Mouse (Mus musculus) C2C12 (cell line): ENCODE results near the gene Gm45799. TPM values are rescaled to one million over a fixed set of nuclear protein-coding genes. Genes with fewer than 3 reads are reported as not detected.

Source experiments
- H3K27me3 ChIP-seq: one replicate; pipeline ENCODE4 v1.6.1; 2011; ENCODE audit not compliant: control insufficient read depth, insufficient read depth, insufficient read length
- H3K36me3 ChIP-seq: one replicate; pipeline ENCODE4 v1.6.1; 2011; ENCODE audit not compliant: control insufficient read depth, insufficient read depth
- H3K4me3 ChIP-seq: one replicate; pipeline ENCODE4 v1.5.1; 2011; ENCODE audit warnings: mild to moderate bottlenecking, control low read depth; ENCODE audit not compliant: poor library complexity, insufficient read depth, severe bottlenecking
- H3K79me2 ChIP-seq: one replicate; pipeline ENCODE4 v1.6.1; 2011; ENCODE audit not compliant: control insufficient read depth, insufficient read depth
- H3K79me3 ChIP-seq: one replicate; pipeline ENCODE4 v1.6.1; 2011; ENCODE audit warnings: low read depth, control low read depth
- H3ac ChIP-seq: one replicate; pipeline ENCODE3; 2011; ENCODE audit warnings: low read depth; ENCODE audit not compliant: control insufficient read depth, insufficient read length
- CEBPB ChIP-seq: IDR thresholded peaks from one replicate; pipeline ENCODE4 v1.6.1; 2011; ENCODE audit warnings: low read depth, mild to moderate bottlenecking, control low read depth, moderate library complexity
- CTCF ChIP-seq: IDR thresholded peaks from one replicate; pipeline ENCODE4 v1.5.1; 2011; ENCODE audit not compliant: control insufficient read depth, insufficient read depth, insufficient read length
- FOSL1 ChIP-seq: IDR thresholded peaks from one replicate; pipeline ENCODE4 v1.8.0; 2011; ENCODE audit warnings: mild to moderate bottlenecking, low read length; ENCODE audit not compliant: poor library complexity, insufficient read depth, severe bottlenecking
- MAX ChIP-seq: IDR thresholded peaks from one replicate; pipeline ENCODE4 v1.6.1; 2011; ENCODE audit warnings: mild to moderate bottlenecking, control low read depth
- MYOD1 ChIP-seq: IDR thresholded peaks from one replicate; pipeline ENCODE4 v1.6.1; 2011; ENCODE audit warnings: low read depth; ENCODE audit not compliant: control insufficient read depth, insufficient read length
- MYOG ChIP-seq: IDR thresholded peaks from one replicate; pipeline ENCODE4 v1.6.1; 2011; ENCODE audit not compliant: control insufficient read depth, insufficient read length; ENCODE audit errors: extremely low read depth
- USF1 ChIP-seq: IDR thresholded peaks from one replicate; pipeline ENCODE4 v1.6.1; 2011; ENCODE audit warnings: low read depth, mild to moderate bottlenecking, control low read depth, moderate library complexity
- long read RNA-seq, 2 experiments: library from polyadenylated mRNA; unstranded; transcript quantifications; one replicate each; pipeline ENCODE4 v2.0.0; 2019 to 2020
- polyA plus RNA-seq: library from polyadenylated mRNA; unstranded; fragments of >200 nt; fragmentation: generic; extraction: Trizol; gene quantifications from one replicate; pipeline ENCODE4 v1.2.1, GENCODE M21; 2012; ENCODE audit warnings: missing spikeins

Gene Gm45799
- polyA plus RNA-seq: 56.8 TPM
- long read RNA-seq, experiment 1, partial matches to known transcripts: 2 of 3 reads
- long read RNA-seq, experiment 1, other reads (novel, unspliced or antisense): 0 of 3 reads
- long read RNA-seq, experiment 2, partial matches to known transcripts: 1 of 5 reads
- long read RNA-seq, experiment 2, other reads (novel, unspliced or antisense): 4 of 5 reads

GRCm38 (mm10) chr7:105640233-105640893 lies at the start of gene Gm45799, which contains the start of gene Arfip2:
TSS of gene Gm45799 (plus strand) at chr7:105640552.
TSS of gene Arfip2 (minus strand) at chr7:105640416.
- Histone ChIP-seq H3K79me2 (peaks cover 46% of the 10 kb centered on the region), H3K36me3 (peaks cover 38% of the 10 kb centered on the region)

GRCm38 (mm10) chr7:105602860-105603623 lies 37.3 kb upstream of the Gm45799 start:
- no peaks in the 10 kb centered on the region for H3K27me3 ChIP-seq
- H3K4me3 ChIP-seq: no peak overlapping the region
- no peaks in the 10 kb centered on the region for H3K79me2 ChIP-seq
- H3K79me3 ChIP-seq: no peaks in the 10 kb centered on the region
- H3ac ChIP-seq: no peak overlapping the region
- H3K36me3 ChIP-seq: no peaks in the 10 kb centered on the region
- no peak for TF ChIP-seq USF1
- TF ChIP-seq MYOG: no peak
- no peak for TF ChIP-seq MYOD1
- no peak for TF ChIP-seq CEBPB
- TF ChIP-seq CTCF: peak; percentile 32

More at GRCm38 (mm10) chr7:105640233-105640893, at the start of gene Gm45799, which contains the start of gene Arfip2:
- Histone ChIP-seq H3K4me3 (peak within 1 kb of the TSS; percentile 71), H3K79me3 (peaks cover 30% of the 10 kb centered on the region), H3ac (peak within 1 kb of the TSS; percentile 88), H3K27me3 (no peaks in the 10 kb centered on the region)
- TF ChIP-seq CTCF: no peak

GRCm38 (mm10) chr7:105608467-105608866 lies 31.9 kb upstream of the Gm45799 start:
- Histone ChIP-seq H3ac (no peak overlapping the region), H3K4me3 (no peak overlapping the region), H3K36me3 (peaks cover 46% of the 10 kb centered on the region), H3K27me3 (no peaks in the 10 kb centered on the region), H3K79me3 (no peaks in the 10 kb centered on the region), H3K79me2 (no peaks in the 10 kb centered on the region)
- TF ChIP-seq FOSL1 (no peak), MAX (no peak)

- H3K27me3 ChIP-seq: no peaks in the 10 kb centered on the region
- H3K79me2 ChIP-seq: no peaks in the 10 kb centered on the region
- TF ChIP-seq USF1 (no peak), FOSL1 (no peak), CEBPB (no peak), CTCF (no peak), MAX (no peak), MYOG (no peak), MYOD1 (no peak)
- H3ac ChIP-seq: no peak overlapping the region
- no peak overlapping the region for H3K4me3 ChIP-seq
- no peaks in the 10 kb centered on the region for H3K79me3 ChIP-seq
- peaks cover 70% of the 10 kb centered on the region for H3K36me3 ChIP-seq
These were observed 28.6 kb upstream of the Gm45799 start for GRCm38 (mm10) chr7:105611767-105612166.

GRCm38 (mm10) chr7:105614400-105614799 lies 26.0 kb upstream of the Gm45799 start:
- peaks cover 3% of the 10 kb centered on the region for H3K79me3 ChIP-seq
- H3K36me3 ChIP-seq: peaks cover 90% of the 10 kb centered on the region
- no peak overlapping the region for H3K4me3 ChIP-seq
- H3ac ChIP-seq: no peak overlapping the region
- no peak for TF ChIP-seq CTCF
- H3K27me3 ChIP-seq: no peaks in the 10 kb centered on the region
- H3K79me2 ChIP-seq: peaks cover 3% of the 10 kb centered on the region

GRCm38 (mm10) chr7:105615720-105616119 lies 24.6 kb upstream of the Gm45799 start:
- Histone ChIP-seq H3ac (no peak overlapping the region), H3K79me3 (peaks cover 5% of the 10 kb centered on the region), H3K4me3 (no peak overlapping the region), H3K36me3 (peaks cover 90% of the 10 kb centered on the region), H3K79me2 (peaks cover 16% of the 10 kb centered on the region), H3K27me3 (no peaks in the 10 kb centered on the region)
- no peak for TF ChIP-seq MAX
- TF ChIP-seq FOSL1: no peak
- no peak for TF ChIP-seq CEBPB
- no peak for TF ChIP-seq CTCF
- TF ChIP-seq MYOD1: no peak
- TF ChIP-seq USF1: no peak
- TF ChIP-seq MYOG: no peak
